Mouse (Mus musculus) frontal cortex, adult 2 months (tissue): ENCODE measurements around the gene Kyat1. TPM values are rescaled to one million over a fixed set of nuclear protein-coding genes. Genes with fewer than 3 reads are reported as not detected.
"Not testable (repeated sequence)": the region's sequence is repeated elsewhere in the genome, so short reads cannot be mapped to it uniquely, and the experiment has no call there.

Source experiments
- DNase-seq, 2 experiments: peaks; one replicate each; pipeline ENCODE4 v3.0.0; 2022; ENCODE audit warnings: low spot score in 1 of 2; ENCODE audit errors: extremely low spot score in 1 of 2
- polyA plus RNA-seq: library from polyadenylated mRNA; depleted of rRNA; stranded (reverse); fragments of >200 nt; gene quantifications from 2 replicates; pipeline ENCODE4 v1.2.3, GENCODE M21; 2012

Kyat1 gene
- polyA plus RNA-seq, 1 experiment, result 26.8 TPM

GRCm38 (mm10) chr2:30215493-30215892, 9.8 kb upstream of the Kyat1 start:
- DNase-seq, result no peak

- DNase-seq, result no peak
Observed at GRCm38 (mm10) chr2:30214745-30215144, 9.1 kb upstream of the Kyat1 start.

- DNase-seq, result no peak
Observed at GRCm38 (mm10) chr2:30212951-30213350, 7.3 kb upstream of the Kyat1 start.

- DNase-seq, result no peak
Observed at GRCm38 (mm10) chr2:30212169-30212545, 6.5 kb upstream of the Kyat1 start.

- no peak for DNase-seq
Observed at GRCm38 (mm10) chr2:30211408-30212168, 5.9 kb upstream of the Kyat1 start.

- no peak for DNase-seq
Observed at GRCm38 (mm10) chr2:30207886-30208285, 2.2 kb upstream of the Kyat1 start.

- DNase-seq, result no peak
Observed at GRCm38 (mm10) chr2:30207401-30207800, 1.8 kb upstream of the Kyat1 start.

GRCm38 (mm10) chr2:30205255-30205628, 405 bp downstream of the Kyat1 start:
- DNase-seq, result no peak

- peak in 1 of 2 experiments; percentile 15 for DNase-seq
Observed at GRCm38 (mm10) chr2:30203439-30203838, 2.2 kb downstream of the Kyat1 start.

GRCm38 (mm10) chr2:30200388-30200925, 5.2 kb downstream of the Kyat1 start:
- DNase-seq, result no peak

- no peak for DNase-seq
Observed at GRCm38 (mm10) chr2:30199984-30200383, 5.7 kb downstream of the Kyat1 start.

GRCm38 (mm10) chr2:30198021-30198420, 7.6 kb downstream of the Kyat1 start:
- DNase-seq, result no peak

GRCm38 (mm10) chr2:30194656-30195055, 11.0 kb downstream of the Kyat1 start:
- no peak for DNase-seq

GRCm38 (mm10) chr2:30191790-30192580, 13.7 kb downstream of the Kyat1 start:
- no peak for DNase-seq

- DNase-seq, result no peak
Observed at GRCm38 (mm10) chr2:30185681-30186080, 20.0 kb downstream of the Kyat1 start.

- DNase-seq, result no peak
Observed at GRCm38 (mm10) chr2:30185276-30185675, 20.4 kb downstream of the Kyat1 start.

GRCm38 (mm10) chr2:30183721-30184120, 21.9 kb downstream of the Kyat1 start:
- no peak for DNase-seq

- DNase-seq, result no peak
Observed at GRCm38 (mm10) chr2:30182424-30182823, 23.2 kb downstream of the Kyat1 start.

- not testable (repeated sequence) for DNase-seq
Observed at GRCm38 (mm10) chr2:30178711-30179110, 26.9 kb downstream of the Kyat1 start.

- DNase-seq, result peak; percentile 95 to 96
Observed at GRCm38 (mm10) chr2:30177700-30178675, 27.7 kb downstream of the Kyat1 start, which contains the start of gene Spout1. Gene Spout1 (minus strand): TSS chr2:30178459.
